31 mouse cellular contexts compared by ENCODE assay signal in genomic region chr15:99215741-99216463, GRCm38 (mm10). TPM values are rescaled to one million over a fixed set of nuclear protein-coding genes. Genes with fewer than 3 reads are reported as not detected.
DNase-seq lines count a peak whose midpoint lies in the region; ATAC-seq and TF ChIP-seq lines count a peak whose summit lies in the region.
"Had no signal": no experiment of that assay in that cellular context is flagged by ENCODE, and none has a peak within 500 bp of the region (broad histone marks: within the 10 kb centered on the region; RNA-seq: fewer than 3 reads in every experiment).

No protein-coding gene starts in this region.

- dilution Hi-C loops in CH12.LX (cut with MboI; ENCODE audit: extremely low pct_ligation_motif_present, extremely low pct_unique_long_range_greater_than_20kb, low sequenced_read_pairs), result no loop called here

- no peak for TF ChIP-seq POLR2A in CH12.LX (IDR thresholded peaks at IDR 0.05; ENCODE audit: low read depth, low read length)
- no peak for TF ChIP-seq POLR2A in cerebellum, adult 2 months (IDR thresholded peaks at IDR 0.05; ENCODE audit: borderline replicate concordance, insufficient read depth, low read length)

- no peaks in the 10 kb centered on the region for H3K79me2 ChIP-seq in CH12.LX (replicated peaks; ENCODE audit: control insufficient read depth, extremely low read depth, insufficient read depth, poor library complexity, severe bottlenecking)

- H3K4me1 ChIP-seq in heart, embryonic 12.5 days (replicated peaks), result no peaks in the 10 kb centered on the region
- H3K4me1 ChIP-seq in heart, embryonic 11.5 days (ENCODE audit: control insufficient read depth, insufficient read depth, low read length), result no peaks in the 10 kb centered on the region
- peaks cover 0 to 3% of the 10 kb centered on the region in 2 experiments; a peak in 1 of 4 replicates for H3K4me1 ChIP-seq in CH12.LX (ENCODE audit: control insufficient read depth in 1 of 2, insufficient read depth in 2 of 2)
- H3K4me1 ChIP-seq in liver, embryonic 12.5 days, result peaks cover 20% of the 10 kb centered on the region
- H3K4me1 ChIP-seq in cerebellum, adult 2 months (ENCODE audit: control insufficient read depth, insufficient read depth, low read length), result no peaks in the 10 kb centered on the region
- H3K4me1 ChIP-seq: embryonic facial prominence, embryonic 13.5 days; forebrain, embryonic 12.5 days; hindbrain, embryonic 10.5 days; limb, embryonic 15.5 days had no signal

- no peak overlapping the region for H3K4me3 ChIP-seq in heart, embryonic 12.5 days
- no peak overlapping the region for H3K4me3 ChIP-seq in heart, embryonic 11.5 days (ENCODE audit: low read depth, low read length)
- no peak overlapping the region for H3K4me3 ChIP-seq in CH12.LX (replicated peaks in 1 of 3; ENCODE audit: low read depth in 2 of 3, low read length in 2 of 3, poor library complexity in 1 of 3)
- H3K4me3 ChIP-seq in liver, embryonic 12.5 days, result no peak overlapping the region
- H3K4me3 ChIP-seq in cerebellum, adult 2 months (replicated peaks; ENCODE audit: insufficient read depth, low read depth, low read length), result no peak overlapping the region
- H3K4me3 ChIP-seq: embryonic facial prominence, embryonic 13.5 days; erythroblast, embryonic 14.5 days; forebrain, embryonic 12.5 days; hindbrain, embryonic 10.5 days; left cerebral cortex, adult 2 months; limb, embryonic 15.5 days had no signal

- no peak for TF ChIP-seq CTCF in CH12.LX (conservative IDR thresholded peaks at IDR 0.05 in 1 of 2, IDR thresholded peaks at IDR 0.05 in 1 of 2; ENCODE audit: low read depth in 2 of 2, low read length in 2 of 2)
- no peak for TF ChIP-seq CTCF in cerebellum, adult 2 months (IDR thresholded peaks at IDR 0.05; ENCODE audit: borderline replicate concordance, insufficient read depth, low read depth, low read length)

- in situ Hi-C loops in CH12.LX (cut with MboI; ENCODE audit: low pct_ligation_motif_present, low pct_unique_long_range_greater_than_20kb, low sequenced_read_pairs), result no loop called here

- no peak overlapping the region for H3K4me2 ChIP-seq in heart, embryonic 12.5 days
- H3K4me2 ChIP-seq in heart, embryonic 11.5 days, result no peak overlapping the region
- H3K4me2 ChIP-seq in CH12.LX (ENCODE audit: insufficient read depth, low read depth, poor library complexity, severe bottlenecking), result no peak overlapping the region
- no peak overlapping the region for H3K4me2 ChIP-seq in liver, embryonic 12.5 days
- H3K4me2 ChIP-seq: embryonic facial prominence, embryonic 13.5 days; forebrain, embryonic 12.5 days; limb, embryonic 15.5 days; lung, embryonic 14.5 days had no signal

- no peak overlapping the region for H3K9ac ChIP-seq in heart, embryonic 12.5 days
- H3K9ac ChIP-seq in heart, embryonic 11.5 days (ENCODE audit: low read depth, low read length), result no peak overlapping the region
- no peak overlapping the region for H3K9ac ChIP-seq in CH12.LX (ENCODE audit: insufficient read depth, low read depth)
- no peak overlapping the region for H3K9ac ChIP-seq in liver, embryonic 12.5 days
- H3K9ac ChIP-seq: embryonic facial prominence, embryonic 13.5 days; forebrain, embryonic 12.5 days; limb, embryonic 15.5 days; lung, embryonic 14.5 days had no signal

- peaks cover 26% of the 10 kb centered on the region for H3K27me3 ChIP-seq in heart, embryonic 12.5 days (replicated peaks)
- H3K27me3 ChIP-seq in heart, embryonic 11.5 days (ENCODE audit: control insufficient read depth, insufficient read depth, low read length), result peaks cover 14% of the 10 kb centered on the region
- H3K27me3 ChIP-seq in CH12.LX (replicated peaks), result peaks cover 13% of the 10 kb centered on the region
- H3K27me3 ChIP-seq in liver, embryonic 12.5 days (replicated peaks), result peaks cover 23% of the 10 kb centered on the region
- H3K27me3 ChIP-seq in cerebellum, adult 2 months (ENCODE audit: control insufficient read depth, insufficient read depth, low read length), result no peaks in the 10 kb centered on the region
- H3K27me3 ChIP-seq: Patski had no signal

- TF ChIP-seq EP300 in CH12.LX (IDR thresholded peaks at IDR 0.05; ENCODE audit: low read length), result no peak

- H3K36me3 ChIP-seq in heart, embryonic 12.5 days, result peaks cover 41% of the 10 kb centered on the region
- peaks cover 11% of the 10 kb centered on the region for H3K36me3 ChIP-seq in heart, embryonic 11.5 days (ENCODE audit: control insufficient read depth, insufficient read depth, low read length)
- H3K36me3 ChIP-seq in CH12.LX (replicated peaks in 1 of 2; ENCODE audit: control insufficient read depth in 1 of 2, insufficient read depth in 1 of 2, low read length in 1 of 2), result peaks cover 21 to 38% of the 10 kb centered on the region in 2 experiments
- peaks cover 31% of the 10 kb centered on the region for H3K36me3 ChIP-seq in liver, embryonic 12.5 days

- ATAC-seq in heart, embryonic 12.5 days (ENCODE audit: insufficient number of reproducible peaks, low FRiP score), result peak; percentile 83
- ATAC-seq in heart, embryonic 11.5 days (replicated peaks; ENCODE audit: insufficient number of reproducible peaks, low FRiP score, low TSS enrichment), result no peak
- 0 out of 2 replicates have a peak, but pooled peaks have one; percentile 16 for ATAC-seq in liver, embryonic 12.5 days
- ATAC-seq: activated CD4-positive, CD25-positive, alpha-beta regulatory T cell, adult 4 months; hindbrain, postnatal 0 days; intestine, embryonic 16.5 days; midbrain, embryonic 16.5 days; Patski had no signal

- H3K9me3 ChIP-seq in heart, embryonic 12.5 days (replicated peaks), result 0 out of 2 replicates have a peak, but pooled peaks cover 6% of the 10 kb centered on the region
- H3K9me3 ChIP-seq in heart, embryonic 11.5 days (replicated peaks; ENCODE audit: control insufficient read depth, low read length), result no peaks in the 10 kb centered on the region
- no peaks in the 10 kb centered on the region for H3K9me3 ChIP-seq in CH12.LX (replicated peaks; ENCODE audit: low read length)
- H3K9me3 ChIP-seq in liver, embryonic 12.5 days (replicated peaks), result peaks cover 5% of the 10 kb centered on the region; the same call in 1 of the 2 replicates
- H3K9me3 ChIP-seq: embryonic facial prominence, embryonic 13.5 days; forebrain, embryonic 12.5 days; hindbrain, embryonic 10.5 days; limb, embryonic 15.5 days had no signal

- TF ChIP-seq RAD21 in CH12.LX (IDR thresholded peaks at IDR 0.05; ENCODE audit: low read depth, low read length), result no peak

- 81% methylated on average over 11 of the region's 11 CpGs for WGBS in heart, embryonic 12.5 days
- WGBS in heart, embryonic 11.5 days (ENCODE audit: insufficient replicate concordance), result 81% methylated on average over 11 of the region's 11 CpGs
- WGBS in liver, embryonic 12.5 days (ENCODE audit: insufficient replicate concordance), result 69% methylated on average over 11 of the region's 11 CpGs
- WGBS in cerebellum, adult 2 months, result 87% methylated on average over 11 of the region's 11 CpGs

- peak overlapping the region; percentile 32; the same call in 1 of the 2 replicates for H3K27ac ChIP-seq in heart, embryonic 12.5 days (ENCODE audit: poor library complexity, severe bottlenecking)
- H3K27ac ChIP-seq in heart, embryonic 11.5 days (ENCODE audit: low read depth, low read length), result no peak overlapping the region
- H3K27ac ChIP-seq in CH12.LX (ENCODE audit: insufficient read depth, low read depth), result no peak overlapping the region
- H3K27ac ChIP-seq in liver, embryonic 12.5 days, result peak overlapping the region; percentile 50
- H3K27ac ChIP-seq in cerebellum, adult 2 months (ENCODE audit: insufficient read depth, low read length), result no peak overlapping the region
- H3K27ac ChIP-seq: embryonic facial prominence, embryonic 13.5 days; forebrain, embryonic 12.5 days; hindbrain, embryonic 10.5 days; hindbrain, postnatal 0 days; left cerebral cortex, adult 2 months; limb, embryonic 15.5 days had no signal

- DNase-seq in CH12.LX (ENCODE audit: extremely low read depth) (no peak), R1 (ENCODE audit: low read depth, low spot score) (peak; percentile 85)
- no peak for DNase-seq in layer of hippocampus, adult 9-10 months (ENCODE audit: low spot score)
- no peak for DNase-seq in spleen, postnatal 10 days (ENCODE audit: low spot score in 2 of 2)
- no peak for DNase-seq in cerebellum, adult 2 months
- DNase-seq: adrenal gland, postnatal 10 days; B cell, adult 2 months; cerebellum, adult 18-20 months; cerebellum, postnatal 25 days; embryo, embryonic 11 days; kidney, postnatal 36 days; layer of hippocampus, adult 9-11 months; left cerebral cortex, postnatal 4 days; lung, embryonic 14.5 days; right cerebral cortex, postnatal 4 days; thymus, adult 18-20 months; thymus, postnatal 36 days had no signal

TF ChIP-seq in CH12.LX, 34 proteins besides CTCF, POLR2A, EP300 and RAD21:
- TF ChIP-seq POLR2AphosphoS2 (IDR thresholded peaks at IDR 0.05; ENCODE audit: low read depth, low read length), result no peak
- TF ChIP-seq MAX (IDR thresholded peaks at IDR 0.05; ENCODE audit: low read length), result no peak
- peak; percentile 88 for TF ChIP-seq MAFK (IDR thresholded peaks at IDR 0.05; ENCODE audit: insufficient replicate concordance, low read length)
- TF ChIP-seq KAT2A (IDR thresholded peaks at IDR 0.05; ENCODE audit: insufficient replicate concordance, low read length), result no peak
- no peak for TF ChIP-seq GABPA (IDR thresholded peaks at IDR 0.05; ENCODE audit: insufficient replicate concordance, low read depth, low read length)

RNA-seq across cellular contexts. Expression of gene Kcnh3, which starts 8.8 kb away (rescaled TPM):
- polyA plus RNA-seq in heart, embryonic 12.5 days (2016; fragmentation: Nextera tagmentation; extraction: Ambion mirVana), result 0.10 and 0.24 TPM in 2 replicates
- 0.14 TPM in 1 of 2 replicates, not detected in the other for polyA plus RNA-seq in heart, embryonic 11.5 days (2014; fragmentation: Nextera tagmentation; extraction: Ambion mirVana)
- total RNA-seq in CH12.LX (2012; rRNA removed), result not detected in 2 replicates
- not detected in 2 replicates for total RNA-seq in CH12.LX (2014; rRNA removed)
- not detected in 2 replicates for polyA plus RNA-seq in CH12.LX (2012; ENCODE audit: insufficient read length, low read depth)
- 0.10 TPM in 1 of 2 replicates, not detected in the other for polyA plus RNA-seq in liver, embryonic 12.5 days (2016; fragmentation: Nextera tagmentation; extraction: Ambion mirVana)
- 5.0 and 7.0 TPM in 2 replicates for polyA plus RNA-seq in cerebellum, adult 2 months (2012; rRNA removed)
- polyA plus RNA-seq: activated CD4-positive, CD25-positive, alpha-beta regulatory T cell, adult 4 months had no signal

RNA-seq across cellular contexts. Expression of gene Mcrs1, which starts 35.9 kb away (rescaled TPM):
- polyA plus RNA-seq in heart, embryonic 12.5 days (2016; fragmentation: Nextera tagmentation; extraction: Ambion mirVana), result 143 and 152 TPM in 2 replicates
- polyA plus RNA-seq in heart, embryonic 11.5 days (2014; fragmentation: Nextera tagmentation; extraction: Ambion mirVana), result 154 and 162 TPM in 2 replicates
- total RNA-seq in CH12.LX (2012; rRNA removed), result 83.7 and 85.1 TPM in 2 replicates
- 94.5 and 105 TPM in 2 replicates for total RNA-seq in CH12.LX (2014; rRNA removed)
- 73.4 and 75.9 TPM in 2 replicates for polyA plus RNA-seq in CH12.LX (2012; ENCODE audit: insufficient read length, low read depth)
- polyA plus RNA-seq in liver, embryonic 12.5 days (2016; fragmentation: Nextera tagmentation; extraction: Ambion mirVana), result 71.8 and 77.0 TPM in 2 replicates
- 84.9 and 94.4 TPM in 2 replicates for polyA plus RNA-seq in cerebellum, adult 2 months (2012; rRNA removed)

Comparison
In these comparisons a context has a peak if more than half of its experiments do, and no peak if none do; other contexts are left out.
1. H3K27ac ChIP-seq: peak in heart, embryonic 12.5 days (single experiment) and liver, embryonic 12.5 days (single experiment); none in heart, embryonic 11.5 days (single experiment), CH12.LX (single experiment) and cerebellum, adult 2 months (single experiment).